ENCODE assay signal across 10 mouse cellular contexts in the genomic region with DNA sequence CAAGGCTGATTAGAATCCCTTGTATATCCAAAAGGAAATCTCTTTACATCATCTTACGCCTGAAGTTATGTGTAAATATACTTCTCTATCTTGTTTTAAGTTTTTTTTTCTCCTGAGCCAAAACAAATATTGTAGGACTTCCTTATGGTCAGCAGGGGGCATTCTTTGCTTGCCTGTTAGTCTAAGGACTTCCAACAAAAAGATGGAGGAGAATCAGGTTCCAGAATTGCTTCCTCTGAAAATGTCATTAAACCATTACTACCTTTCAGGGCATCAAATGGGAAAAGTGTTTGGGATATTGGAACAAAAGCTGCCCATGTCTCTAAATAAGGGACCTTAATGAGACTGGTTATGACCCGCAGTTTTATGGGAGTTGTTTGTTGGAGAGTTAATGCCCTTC. TPM values are rescaled to one million over a fixed set of nuclear protein-coding genes. Genes with fewer than 3 reads are reported as not detected.
DNase-seq lines count a peak whose midpoint lies in the region; ATAC-seq and TF ChIP-seq lines count a peak whose summit lies in the region.
"Had no signal": no experiment of that assay in that cellular context is flagged by ENCODE, and none has a peak within 500 bp of the region (broad histone marks: within the 10 kb centered on the region; RNA-seq: fewer than 3 reads in every experiment).

No protein-coding gene starts in this region.

- no peak for ATAC-seq in liver, embryonic 14.5 days (ENCODE audit: insufficient read depth)
- no peak for ATAC-seq in liver, embryonic 11.5 days (replicated peaks; ENCODE audit: low FRiP score)
- ATAC-seq in embryonic facial prominence, embryonic 14.5 days (ENCODE audit: low read depth): no peak

- peak; percentile 42 for TF ChIP-seq CTCF in liver, embryonic 14.5 days (IDR thresholded peaks at IDR 0.05; ENCODE audit: low read depth)

- TF ChIP-seq EP300 in liver, embryonic 14.5 days (IDR thresholded peaks at IDR 0.05; ENCODE audit: low read depth): no peak

- no peaks in the 10 kb centered on the region for H3K9me3 ChIP-seq in liver, embryonic 14.5 days (ENCODE audit: control insufficient read depth, low read length)
- no peaks in the 10 kb centered on the region for H3K9me3 ChIP-seq in liver, embryonic 11.5 days (ENCODE audit: control insufficient read depth, low read length)
- H3K9me3 ChIP-seq in embryonic facial prominence, embryonic 14.5 days (ENCODE audit: control insufficient read depth, low read length): no peaks in the 10 kb centered on the region
- H3K9me3 ChIP-seq: neural tube, embryonic 12.5 days had no signal

- H3K9ac ChIP-seq in liver, embryonic 14.5 days (replicated peaks): no peak overlapping the region
- no peak overlapping the region for H3K9ac ChIP-seq in liver, embryonic 11.5 days (ENCODE audit: low read depth, low read length)
- H3K9ac ChIP-seq in embryonic facial prominence, embryonic 14.5 days (ENCODE audit: low read depth, low read length): no peak overlapping the region
- H3K9ac ChIP-seq: neural tube, embryonic 12.5 days had no signal

- peaks cover 49% of the 10 kb centered on the region for H3K36me3 ChIP-seq in liver, embryonic 14.5 days (replicated peaks; ENCODE audit: control insufficient read depth, insufficient read depth, low read depth)
- peaks cover 26% of the 10 kb centered on the region; the same call in 1 of the 2 replicates for H3K36me3 ChIP-seq in liver, embryonic 11.5 days (ENCODE audit: control insufficient read depth, insufficient read depth, low read length)
- H3K36me3 ChIP-seq in embryonic facial prominence, embryonic 14.5 days (ENCODE audit: control insufficient read depth, insufficient read depth, low read length): peaks cover 79% of the 10 kb centered on the region

- no peak overlapping the region for H3K4me3 ChIP-seq in liver, embryonic 14.5 days (ENCODE audit: insufficient read depth in 1 of 2, low read depth in 2 of 2, low read length in 2 of 2)
- no peak overlapping the region for H3K4me3 ChIP-seq in liver, embryonic 11.5 days (ENCODE audit: low read depth, low read length)
- no peak overlapping the region for H3K4me3 ChIP-seq in embryonic facial prominence, embryonic 14.5 days (ENCODE audit: low read depth, low read length)
- H3K4me3 ChIP-seq: erythroblast, embryonic 14.5 days; neural tube, embryonic 12.5 days had no signal

- H3K27ac ChIP-seq in liver, embryonic 14.5 days: no peak overlapping the region
- no peak overlapping the region for H3K27ac ChIP-seq in liver, embryonic 11.5 days (ENCODE audit: low read depth, low read length)
- H3K27ac ChIP-seq in embryonic facial prominence, embryonic 14.5 days (replicated peaks; ENCODE audit: low read depth, low read length): no peak overlapping the region
- H3K27ac ChIP-seq: neural tube, embryonic 12.5 days had no signal

- DNase-seq in cerebellum, postnatal 14 days: peak; percentile 26 to 32
- DNase-seq in cerebellum, postnatal 36 days: no peak
- no peak for DNase-seq in liver, embryonic 14.5 days (ENCODE audit: low read depth in 3 of 3, low spot score in 3 of 3)
- no peak for DNase-seq in liver, embryonic 11.5 days (ENCODE audit: low spot score)
- peak; percentile 73 for DNase-seq in embryonic facial prominence, embryonic 14.5 days (ENCODE audit: low spot score)
- DNase-seq in retina, embryonic 14.5 days (ENCODE audit: low spot score): peak; percentile 81
- no peak for DNase-seq in right cerebral cortex, adult 2 months (ENCODE audit: low spot score in 2 of 2)
- no peak for DNase-seq in gastrocnemius, postnatal 25 days

- no peak overlapping the region for H3K4me2 ChIP-seq in liver, embryonic 14.5 days (ENCODE audit: low read depth)
- no peak overlapping the region for H3K4me2 ChIP-seq in liver, embryonic 11.5 days
- no peak overlapping the region for H3K4me2 ChIP-seq in embryonic facial prominence, embryonic 14.5 days (ENCODE audit: low read depth, low read length)
- H3K4me2 ChIP-seq: neural tube, embryonic 12.5 days had no signal

- WGBS in liver, embryonic 14.5 days (ENCODE audit: insufficient replicate concordance): 81% methylated on average over 2 of the region's 2 CpGs
- 83% methylated on average over 2 of the region's 2 CpGs for WGBS in liver, embryonic 11.5 days
- WGBS in embryonic facial prominence, embryonic 14.5 days: 78% methylated on average over 2 of the region's 2 CpGs

- peaks cover under 1 to 4% of the 10 kb centered on the region in 2 experiments; a peak in 3 of 4 replicates for H3K4me1 ChIP-seq in liver, embryonic 14.5 days (replicated peaks; ENCODE audit: control insufficient read depth in 2 of 2, insufficient read depth in 2 of 2, low read length in 1 of 2)
- peaks cover under 1% of the 10 kb centered on the region; the same call in 1 of the 2 replicates for H3K4me1 ChIP-seq in liver, embryonic 11.5 days (replicated peaks; ENCODE audit: control insufficient read depth, insufficient read depth, low read length)
- no peaks in the 10 kb centered on the region for H3K4me1 ChIP-seq in embryonic facial prominence, embryonic 14.5 days (ENCODE audit: control insufficient read depth, insufficient read depth, low read length)

- no peaks in the 10 kb centered on the region for H3K27me3 ChIP-seq in liver, embryonic 14.5 days (ENCODE audit: control insufficient read depth, insufficient read depth, low read length)
- H3K27me3 ChIP-seq in liver, embryonic 11.5 days (replicated peaks; ENCODE audit: control insufficient read depth, insufficient read depth, low read length): no peaks in the 10 kb centered on the region
- no peaks in the 10 kb centered on the region for H3K27me3 ChIP-seq in embryonic facial prominence, embryonic 14.5 days (replicated peaks; ENCODE audit: control insufficient read depth, insufficient read depth, low read length)
- H3K27me3 ChIP-seq: neural tube, embryonic 12.5 days had no signal

RNA-seq across cellular contexts. Expression of gene Ormdl2, which starts 24.1 kb away (rescaled TPM):
- 43.1 and 47.8 TPM in 2 replicates for polyA plus RNA-seq in liver, embryonic 14.5 days (2012; rRNA removed)
- 80.5 and 83.5 TPM in 2 replicates for polyA plus RNA-seq in liver, embryonic 14.5 days (2014; fragmentation: Nextera tagmentation; extraction: Ambion mirVana)
- 114 and 116 TPM in 2 replicates for polyA plus RNA-seq in liver, embryonic 11.5 days (2014; fragmentation: Nextera tagmentation; extraction: Ambion mirVana)
- 49.0 and 49.5 TPM in 2 replicates for polyA plus RNA-seq in embryonic facial prominence, embryonic 14.5 days (2014; fragmentation: Nextera tagmentation; extraction: Ambion mirVana)
- 1 to 10 TPM; 3.1 to 3.7 TPM for total RNA-seq in gastrocnemius, postnatal 25 days (2021)

RNA-seq across cellular contexts. Expression of gene Sarnp, which starts 28.4 kb away (rescaled TPM):
- 27.1 and 61.2 TPM in 2 replicates for polyA plus RNA-seq in liver, embryonic 14.5 days (2012; rRNA removed)
- 122 and 125 TPM in 2 replicates for polyA plus RNA-seq in liver, embryonic 14.5 days (2014; fragmentation: Nextera tagmentation; extraction: Ambion mirVana)
- 229 and 250 TPM in 2 replicates for polyA plus RNA-seq in liver, embryonic 11.5 days (2014; fragmentation: Nextera tagmentation; extraction: Ambion mirVana)
- 185 and 194 TPM in 2 replicates for polyA plus RNA-seq in embryonic facial prominence, embryonic 14.5 days (2014; fragmentation: Nextera tagmentation; extraction: Ambion mirVana)
- total RNA-seq in gastrocnemius, postnatal 25 days (2021): 10 to 100 TPM; 26.5 to 28.4 TPM

RNA-seq across cellular contexts. Expression of gene Tmem198b, which starts 41.3 kb away (rescaled TPM):
- polyA plus RNA-seq in liver, embryonic 14.5 days (2012; rRNA removed): 2.1 and 2.9 TPM in 2 replicates
- 0.99 and 1.5 TPM in 2 replicates for polyA plus RNA-seq in liver, embryonic 14.5 days (2014; fragmentation: Nextera tagmentation; extraction: Ambion mirVana)
- 8.1 and 8.8 TPM in 2 replicates for polyA plus RNA-seq in liver, embryonic 11.5 days (2014; fragmentation: Nextera tagmentation; extraction: Ambion mirVana)
- polyA plus RNA-seq in embryonic facial prominence, embryonic 14.5 days (2014; fragmentation: Nextera tagmentation; extraction: Ambion mirVana): 13.7 and 14.9 TPM in 2 replicates
- 1 to 10 TPM; 3.4 to 4.2 TPM for total RNA-seq in gastrocnemius, postnatal 25 days (2021)

RNA-seq across cellular contexts. Expression of gene Dnajc14, which starts 41.7 kb away (rescaled TPM):
- polyA plus RNA-seq in liver, embryonic 14.5 days (2012; rRNA removed): 4.2 and 6.0 TPM in 2 replicates
- 10.7 and 12.3 TPM in 2 replicates for polyA plus RNA-seq in liver, embryonic 14.5 days (2014; fragmentation: Nextera tagmentation; extraction: Ambion mirVana)
- 32.5 and 34.1 TPM in 2 replicates for polyA plus RNA-seq in liver, embryonic 11.5 days (2014; fragmentation: Nextera tagmentation; extraction: Ambion mirVana)
- polyA plus RNA-seq in embryonic facial prominence, embryonic 14.5 days (2014; fragmentation: Nextera tagmentation; extraction: Ambion mirVana): 42.7 and 47.9 TPM in 2 replicates
- total RNA-seq in gastrocnemius, postnatal 25 days (2021): 10 to 100 TPM; 20.7 to 21.5 TPM

RNA-seq across cellular contexts. Expression of gene Gdf11, which starts 46.0 kb away (rescaled TPM):
- polyA plus RNA-seq in liver, embryonic 14.5 days (2012; rRNA removed): 0.32 and 0.36 TPM in 2 replicates
- polyA plus RNA-seq in liver, embryonic 14.5 days (2014; fragmentation: Nextera tagmentation; extraction: Ambion mirVana): 0.16 and 0.23 TPM in 2 replicates
- polyA plus RNA-seq in liver, embryonic 11.5 days (2014; fragmentation: Nextera tagmentation; extraction: Ambion mirVana): 3.3 and 3.5 TPM in 2 replicates
- polyA plus RNA-seq in embryonic facial prominence, embryonic 14.5 days (2014; fragmentation: Nextera tagmentation; extraction: Ambion mirVana): 4.7 and 5.0 TPM in 2 replicates
- 1 to 10 TPM; 3.9 to 4.1 TPM for total RNA-seq in gastrocnemius, postnatal 25 days (2021)
- polyA plus RNA-seq: erythroblast, embryonic 14.5 days had no signal

Comparison
In these comparisons a context has a peak if more than half of its experiments do, and no peak if none do; other contexts are left out.
1. DNase-seq: peak in cerebellum, postnatal 14 days (2 of 2), embryonic facial prominence, embryonic 14.5 days (single experiment) and retina, embryonic 14.5 days (single experiment); none in cerebellum, postnatal 36 days (0 of 2), liver, embryonic 14.5 days (0 of 3), liver, embryonic 11.5 days (single experiment), right cerebral cortex, adult 2 months (0 of 2) and gastrocnemius, postnatal 25 days (single experiment).